Comparison of ENCODE assay signal across 8 mouse cellular contexts in the genomic region with DNA sequence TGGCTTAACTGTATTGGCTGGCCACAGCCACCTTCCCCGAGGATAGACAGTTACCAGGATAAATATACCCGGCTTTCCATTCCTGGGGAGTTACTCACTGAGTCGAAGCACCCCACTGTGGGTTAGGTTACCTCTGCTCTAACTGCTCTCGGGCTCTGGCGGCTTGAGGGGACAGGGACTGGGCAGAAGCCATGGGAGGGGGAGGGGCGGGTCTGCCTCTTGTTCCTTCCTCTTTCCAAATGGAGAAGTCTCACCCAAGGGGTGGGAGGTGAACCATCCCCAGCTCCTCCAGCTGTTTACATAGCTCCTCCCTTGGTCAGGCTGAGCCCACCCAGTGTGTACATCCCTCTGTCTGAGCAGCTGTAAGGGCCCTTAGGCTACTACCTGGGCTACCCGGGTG. TPM values are rescaled to one million over a fixed set of nuclear protein-coding genes. Genes with fewer than 3 reads are reported as not detected.
DNase-seq lines count a peak whose midpoint lies in the region; ATAC-seq and TF ChIP-seq lines count a peak whose summit lies in the region.
"Had no signal": no experiment of that assay in that cellular context is flagged by ENCODE, and none has a peak within 500 bp of the region (broad histone marks: within the 10 kb centered on the region; RNA-seq: fewer than 3 reads in every experiment).

No protein-coding gene starts in this region.

- peak; percentile 61 for ATAC-seq in granulocyte monocyte progenitor cell, adult 5-6 weeks (replicated peaks; ENCODE audit: poor library complexity, severe bottlenecking)
- no peak for ATAC-seq in liver, postnatal 0 days
- ATAC-seq in frontal cortex, adult (ENCODE audit: low TSS enrichment): no peak

- H3K27me3 ChIP-seq in liver, postnatal 0 days (ENCODE audit: insufficient read depth, low read length): no peaks in the 10 kb centered on the region

- DNase-seq in right cerebral cortex, postnatal 4 days: peak; percentile 31
- no peak for DNase-seq in right cerebral cortex, adult 2 months (ENCODE audit: low spot score in 2 of 2)
- peak; percentile 74 for DNase-seq in liver, postnatal 0 days
- DNase-seq in embryo, embryonic 10.5 days (ENCODE audit: low spot score): no peak
- DNase-seq in ovary, postnatal 36 days (ENCODE audit: low spot score): no peak
- DNase-seq: retina, postnatal 1 day had no signal

- no peak for TF ChIP-seq CTCF in liver, postnatal 0 days (IDR thresholded peaks at IDR 0.05; ENCODE audit: low read depth)

- H3K4me3 ChIP-seq in liver, postnatal 0 days (ENCODE audit: low read depth, low read length): peak overlapping the region; percentile 9; the same call in 1 of the 2 replicates

- TF ChIP-seq EP300 in liver, postnatal 0 days (IDR thresholded peaks at IDR 0.05; ENCODE audit: low read depth): no peak

- H3K4me2 ChIP-seq in liver, postnatal 0 days (ENCODE audit: low read depth, low read length): peak overlapping the region; percentile 54

- no peaks in the 10 kb centered on the region for H3K9me3 ChIP-seq in liver, postnatal 0 days (ENCODE audit: low read length)

- H3K27ac ChIP-seq in liver, postnatal 0 days (ENCODE audit: low read depth): peak overlapping the region; percentile 82

- 20% methylated on average over 7 of the region's 7 CpGs for whole genome bisulfite sequencing in liver, postnatal 0 days (ENCODE audit: insufficient replicate concordance)

- H3K9ac ChIP-seq in liver, postnatal 0 days (replicated peaks): peak overlapping the region; percentile 32

- peaks cover 72% of the 10 kb centered on the region for H3K4me1 ChIP-seq in liver, postnatal 0 days (ENCODE audit: insufficient read depth)

- H3K36me3 ChIP-seq in liver, postnatal 0 days (replicated peaks; ENCODE audit: insufficient read depth, low read length): peaks cover 4% of the 10 kb centered on the region; the same call in 1 of the 2 replicates

RNA-seq across cellular contexts. Expression of a gene that starts 23.6 kb away (rescaled TPM):
- 2,324 and 2,796 TPM in 2 replicates for total RNA-seq in granulocyte monocyte progenitor cell, adult 5-6 weeks (2014; fragmentation: Nextera tagmentation)
- total RNA-seq in granulocyte monocyte progenitor cell, adult 5-6 weeks (2017): 1,887 and 2,078 TPM in 2 replicates
- 793 and 822 TPM in 2 replicates for polyA plus RNA-seq in liver, postnatal 0 days (2015; fragmentation: Nextera tagmentation; extraction: Ambion mirVana)

RNA-seq across cellular contexts. Expression of a gene that starts 29.2 kb away (rescaled TPM):
- total RNA-seq in granulocyte monocyte progenitor cell, adult 5-6 weeks (2014; fragmentation: Nextera tagmentation): 56.2 and 57.1 TPM in 2 replicates
- 110 and 111 TPM in 2 replicates for total RNA-seq in granulocyte monocyte progenitor cell, adult 5-6 weeks (2017)
- polyA plus RNA-seq in liver, postnatal 0 days (2015; fragmentation: Nextera tagmentation; extraction: Ambion mirVana): 14.9 and 16.3 TPM in 2 replicates

RNA-seq across cellular contexts. Expression of a gene that starts 29.4 kb away (rescaled TPM):
- total RNA-seq in granulocyte monocyte progenitor cell, adult 5-6 weeks (2014; fragmentation: Nextera tagmentation): 26.9 and 43.5 TPM in 2 replicates
- total RNA-seq in granulocyte monocyte progenitor cell, adult 5-6 weeks (2017): 33.4 and 37.4 TPM in 2 replicates
- polyA plus RNA-seq in liver, postnatal 0 days (2015; fragmentation: Nextera tagmentation; extraction: Ambion mirVana): 7.7 and 10.3 TPM in 2 replicates

RNA-seq across cellular contexts. Expression of a gene that starts 51.1 kb away (rescaled TPM):
- 9.2 and 23.1 TPM in 2 replicates for total RNA-seq in granulocyte monocyte progenitor cell, adult 5-6 weeks (2014; fragmentation: Nextera tagmentation)
- total RNA-seq in granulocyte monocyte progenitor cell, adult 5-6 weeks (2017): 2.9 and 7.1 TPM in 2 replicates
- 3.5 and 3.9 TPM in 2 replicates for polyA plus RNA-seq in liver, postnatal 0 days (2015; fragmentation: Nextera tagmentation; extraction: Ambion mirVana)

Comparison
In these comparisons a context has a peak if more than half of its experiments do, and no peak if none do; other contexts are left out.
1. DNase-seq: peak in right cerebral cortex, postnatal 4 days (single experiment) and liver, postnatal 0 days (single experiment); none in right cerebral cortex, adult 2 months (0 of 2), embryo, embryonic 10.5 days (single experiment) and ovary, postnatal 36 days (single experiment).